Mouse (Mus musculus): Measurements from ENCODE around the gene Adh4. TPM values are rescaled to one million over a fixed set of nuclear protein-coding genes. Genes with fewer than 3 reads are reported as not detected.
"Not testable (repeated sequence)": the region's sequence is repeated elsewhere in the genome, so short reads cannot be mapped to it uniquely, and the experiment has no call there.

The Adh4 gene
- polyA plus RNA-seq, 1 experiment from 2014 or later, result not detected

GRCm38 (mm10) chr3:138452169-138452568, 36.9 kb downstream of the Adh4 start:
- Histone ChIP-seq H3K4me1 (no peaks in the 10 kb centered on the region), H3K9ac (replicated peaks) (no peak overlapping the region), H3K27me3 (no peaks in the 10 kb centered on the region), H3K4me2 (replicated peaks) (no peak overlapping the region), H3K36me3 (peaks cover 86% of the 10 kb centered on the region), H3K27ac (replicated peaks) (no peak overlapping the region), H3K9me3 (no peaks in the 10 kb centered on the region), H3K4me3 (no peak overlapping the region)
- WGBS, result 90% methylated on average over 10 of the region's 10 CpGs
- no peak for ATAC-seq (replicated peaks)

GRCm38 (mm10) chr3:138454234-138454633, 39.0 kb downstream of the Adh4 start:
- Histone ChIP-seq H3K36me3 (peaks cover 89% of the 10 kb centered on the region), H3K9me3 (no peaks in the 10 kb centered on the region), H3K27ac (replicated peaks) (no peak overlapping the region), H3K4me3 (no peak overlapping the region), H3K4me1 (no peaks in the 10 kb centered on the region), H3K4me2 (replicated peaks) (no peak overlapping the region), H3K9ac (replicated peaks) (no peak overlapping the region), H3K27me3 (no peaks in the 10 kb centered on the region)
- ATAC-seq (replicated peaks), result no peak
- 98% methylated on average over 1 of the region's 1 CpGs for WGBS

- Histone ChIP-seq H3K36me3 (peaks cover 87% of the 10 kb centered on the region), H3K4me3 (no peak overlapping the region), H3K4me2 (replicated peaks) (no peak overlapping the region), H3K4me1 (no peaks in the 10 kb centered on the region), H3K9me3 (no peaks in the 10 kb centered on the region), H3K27me3 (no peaks in the 10 kb centered on the region), H3K27ac (replicated peaks) (no peak overlapping the region), H3K9ac (replicated peaks) (no peak overlapping the region)
- ATAC-seq (replicated peaks), result no peak
- 93% methylated on average over 13 of the region's 13 CpGs for WGBS
Observed at GRCm38 (mm10) chr3:138454711-138455435, 39.6 kb downstream of the Adh4 start.

- 92% methylated on average over 3 of the region's 3 CpGs for WGBS
- Histone ChIP-seq H3K27ac (replicated peaks) (no peak overlapping the region), H3K27me3 (no peaks in the 10 kb centered on the region), H3K9ac (replicated peaks) (no peak overlapping the region), H3K4me1 (no peaks in the 10 kb centered on the region), H3K4me2 (replicated peaks) (no peak overlapping the region), H3K4me3 (no peak overlapping the region), H3K9me3 (no peaks in the 10 kb centered on the region), H3K36me3 (peaks cover 78% of the 10 kb centered on the region)
- no peak for ATAC-seq (replicated peaks)
Observed at GRCm38 (mm10) chr3:138458441-138458840, 43.2 kb downstream of the Adh4 start.

- 83% methylated on average over 13 of the region's 13 CpGs for WGBS
- H3K4me1 ChIP-seq, result no peaks in the 10 kb centered on the region
- H3K36me3 ChIP-seq, result peaks cover 76% of the 10 kb centered on the region
- no peak overlapping the region for H3K27ac ChIP-seq (replicated peaks)
- H3K9me3 ChIP-seq, result no peaks in the 10 kb centered on the region
- H3K27me3 ChIP-seq, result no peaks in the 10 kb centered on the region
- no peak overlapping the region for H3K9ac ChIP-seq (replicated peaks)
- H3K4me3 ChIP-seq, result no peak overlapping the region
- H3K4me2 ChIP-seq (replicated peaks), result no peak overlapping the region
- no peak for ATAC-seq (replicated peaks)
Observed at GRCm38 (mm10) chr3:138460260-138460659, 45.0 kb downstream of the Adh4 start.

- no peak overlapping the region for H3K9ac ChIP-seq (replicated peaks)
- no peaks in the 10 kb centered on the region for H3K4me1 ChIP-seq
- no peak for ATAC-seq (replicated peaks)
- H3K9me3 ChIP-seq, result no peaks in the 10 kb centered on the region
- H3K27me3 ChIP-seq, result no peaks in the 10 kb centered on the region
- H3K27ac ChIP-seq (replicated peaks), result no peak overlapping the region
- H3K4me3 ChIP-seq, result no peak overlapping the region
- H3K36me3 ChIP-seq, result peaks cover 76% of the 10 kb centered on the region
- 84% methylated on average over 3 of the region's 3 CpGs for WGBS
- no peak overlapping the region for H3K4me2 ChIP-seq (replicated peaks)
Observed at GRCm38 (mm10) chr3:138461832-138462231, 46.6 kb downstream of the Adh4 start.

GRCm38 (mm10) chr3:138463137-138463536, 47.9 kb downstream of the Adh4 start:
- no peak overlapping the region for H3K4me3 ChIP-seq
- peak; percentile 47 for ATAC-seq (replicated peaks)
- no peaks in the 10 kb centered on the region for H3K27me3 ChIP-seq
- no peak overlapping the region for H3K4me2 ChIP-seq (replicated peaks)
- no peak overlapping the region for H3K27ac ChIP-seq (replicated peaks)
- no peaks in the 10 kb centered on the region for H3K9me3 ChIP-seq
- peaks cover 71% of the 10 kb centered on the region for H3K36me3 ChIP-seq
- no peaks in the 10 kb centered on the region for H3K4me1 ChIP-seq
- WGBS, result 82% methylated on average over 2 of the region's 2 CpGs
- no peak overlapping the region for H3K9ac ChIP-seq (replicated peaks)

GRCm38 (mm10) chr3:138463807-138464206, 48.5 kb downstream of the Adh4 start:
- no peak for ATAC-seq (replicated peaks)
- Histone ChIP-seq H3K9ac (replicated peaks) (no peak overlapping the region), H3K4me1 (no peaks in the 10 kb centered on the region), H3K27ac (replicated peaks) (no peak overlapping the region), H3K36me3 (peaks cover 71% of the 10 kb centered on the region), H3K4me2 (replicated peaks) (no peak overlapping the region), H3K9me3 (no peaks in the 10 kb centered on the region), H3K4me3 (no peak overlapping the region), H3K27me3 (no peaks in the 10 kb centered on the region)
- 91% methylated on average over 6 of the region's 6 CpGs for WGBS

- Histone ChIP-seq H3K27me3 (no peaks in the 10 kb centered on the region), H3K4me3 (no peak overlapping the region), H3K9me3 (no peaks in the 10 kb centered on the region), H3K4me2 (replicated peaks) (no peak overlapping the region), H3K36me3 (peaks cover 66% of the 10 kb centered on the region), H3K9ac (replicated peaks) (no peak overlapping the region), H3K4me1 (no peaks in the 10 kb centered on the region), H3K27ac (replicated peaks) (no peak overlapping the region)
- 87% methylated on average over 16 of the region's 16 CpGs for WGBS
- ATAC-seq (replicated peaks), result no peak
Observed at GRCm38 (mm10) chr3:138464573-138465147, 49.4 kb downstream of the Adh4 start.

- not testable (repeated sequence) for H3K27ac ChIP-seq (replicated peaks); ATAC-seq (replicated peaks); H3K27me3 ChIP-seq; H3K9ac ChIP-seq (replicated peaks); H3K4me2 ChIP-seq (replicated peaks); H3K4me1 ChIP-seq; H3K9me3 ChIP-seq; H3K4me3 ChIP-seq
- peaks cover 71% of the 10 kb centered on the region for H3K36me3 ChIP-seq
- WGBS, result 79% methylated on average over 1 of the region's 1 CpGs
Observed at GRCm38 (mm10) chr3:138466656-138467055, 51.4 kb downstream of the Adh4 start.

GRCm38 (mm10) chr3:138471066-138471465, 55.8 kb downstream of the Adh4 start:
- whole genome bisulfite sequencing, result 92% methylated on average over 3 of the region's 3 CpGs
- H3K36me3 ChIP-seq, result peaks cover 50% of the 10 kb centered on the region
- no peak for ATAC-seq (replicated peaks)

GRCm38 (mm10) chr3:138479489-138479888, 64.2 kb downstream of the Adh4 start:
- H3K4me1 ChIP-seq, result no peaks in the 10 kb centered on the region; the same call in 1 of the 2 replicates
- H3K36me3 ChIP-seq, result peaks cover 21% of the 10 kb centered on the region
- H3K4me2 ChIP-seq (replicated peaks), result no peak overlapping the region
- H3K27me3 ChIP-seq, result no peaks in the 10 kb centered on the region
- H3K9ac ChIP-seq (replicated peaks), result no peak overlapping the region
- H3K27ac ChIP-seq (replicated peaks), result no peak overlapping the region
- no peak for ATAC-seq (replicated peaks)
- H3K9me3 ChIP-seq, result no peaks in the 10 kb centered on the region
- 97% methylated on average over 8 of the region's 8 CpGs for WGBS
- no peak overlapping the region for H3K4me3 ChIP-seq

More at GRCm38 (mm10) chr3:138471066-138471465, 55.8 kb downstream of the Adh4 start:
- Histone ChIP-seq H3K27me3 (no peaks in the 10 kb centered on the region), H3K9ac (replicated peaks) (no peak overlapping the region), H3K9me3 (no peaks in the 10 kb centered on the region), H3K27ac (replicated peaks) (no peak overlapping the region), H3K4me2 (replicated peaks) (no peak overlapping the region), H3K4me3 (no peak overlapping the region), H3K4me1 (no peaks in the 10 kb centered on the region)

Data from forebrain, embryonic 15.5 days (tissue).